Mouse (Mus musculus): ENCODE data around the gene Asb15.

DNA sequence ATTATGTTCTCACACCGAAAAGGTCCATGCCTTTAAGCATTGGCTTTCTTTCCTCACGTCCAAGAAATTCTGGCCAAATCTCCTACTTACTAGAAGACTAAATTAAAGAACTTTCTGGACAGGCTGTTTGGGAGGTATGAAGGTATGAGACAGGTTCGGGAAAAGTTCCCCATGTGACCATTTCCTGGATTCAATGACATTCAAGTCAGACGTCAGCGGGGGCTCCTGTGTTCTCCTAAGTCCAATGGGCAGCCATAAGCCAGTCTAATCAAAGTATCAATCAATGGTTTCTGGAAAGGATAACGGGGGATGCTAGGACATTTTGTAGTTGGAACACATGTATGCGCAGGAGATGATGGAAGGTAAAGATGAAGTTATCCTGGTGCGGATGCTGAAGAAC lies 77.7 kb downstream of the Asb15 start:
- TF ChIP-seq MAFK (IDR thresholded peaks at IDR 0.05; ENCODE audit: insufficient read depth, low read depth, low read length) (no peak), ZNF384 (IDR thresholded peaks at IDR 0.05; ENCODE audit: low read depth, low read length) (no peak)
